Mouse (Mus musculus): Measurements from ENCODE around the gene Hdac5. TPM values are rescaled to one million over a fixed set of nuclear protein-coding genes. Genes with fewer than 3 reads are reported as not detected.

Gene Hdac5
- polyA plus RNA-seq, 1 experiment from 2014 or later = 86.7 TPM

DNA sequence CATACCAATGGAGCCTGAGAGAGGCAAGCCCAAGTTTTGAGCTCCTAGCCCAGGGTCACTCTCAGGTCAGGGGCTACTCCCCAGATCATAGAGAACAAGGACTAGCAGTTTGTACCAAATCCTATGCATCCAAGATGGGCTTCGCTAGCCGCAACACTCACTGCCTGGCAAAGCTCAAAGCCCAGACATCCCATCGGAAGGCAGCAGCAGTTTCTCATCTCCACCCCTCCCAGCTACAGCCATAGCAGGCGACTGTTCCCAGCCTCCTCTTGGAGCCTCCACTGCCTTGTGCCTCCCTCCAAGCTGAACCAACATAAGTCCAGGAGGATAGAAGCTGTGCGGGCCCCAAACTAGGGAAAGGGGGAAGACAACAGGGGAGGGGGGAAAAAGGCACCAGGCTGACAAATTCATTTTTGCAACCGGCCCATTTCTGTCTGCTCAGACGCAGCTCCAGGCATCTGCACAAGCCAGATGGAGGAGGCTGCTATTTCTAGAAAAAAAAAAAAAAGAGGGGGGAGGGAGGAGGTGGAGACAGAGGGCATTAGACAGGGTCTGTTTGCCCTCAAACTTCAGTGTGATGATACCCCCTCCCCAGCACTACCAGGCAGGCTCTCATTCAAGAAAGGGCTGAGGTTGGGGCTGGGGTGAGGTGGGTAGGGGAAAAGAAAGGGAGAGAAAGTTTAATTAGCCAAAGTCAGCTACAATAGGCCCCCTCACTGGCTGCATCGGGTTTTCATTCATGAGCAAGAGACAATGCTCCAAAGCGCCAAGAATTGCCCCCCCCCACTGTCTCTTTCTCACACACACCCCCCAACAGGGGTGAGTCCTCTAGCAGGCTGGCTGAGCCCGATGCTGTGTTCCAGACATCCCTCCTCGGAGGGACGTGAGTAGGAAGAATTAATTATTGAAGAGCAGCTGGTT lies 2.4 kb downstream of the Hdac5 start:
- H3K9me3 ChIP-seq (replicated peaks; ENCODE audit: control insufficient read depth, low read length) = no peaks in the 10 kb centered on the region
- H3K27ac ChIP-seq (ENCODE audit: low read length) = no peak overlapping the region
- peak overlapping the region; percentile 70 for H3K4me3 ChIP-seq (ENCODE audit: low read length)
- WGBS = 30% methylated on average over 12 of the region's 12 CpGs
- no peak for ATAC-seq (replicated peaks; ENCODE audit: extremely low read depth, insufficient read depth, low FRiP score)
- no peaks in the 10 kb centered on the region for H3K27me3 ChIP-seq (ENCODE audit: control insufficient read depth, insufficient read depth, low read length)
- no peaks in the 10 kb centered on the region; the same call in 1 of the 2 replicates for H3K36me3 ChIP-seq (ENCODE audit: control insufficient read depth, insufficient read depth)
- H3K4me1 ChIP-seq (ENCODE audit: control insufficient read depth, insufficient read depth, low read length) = peaks cover 60% of the 10 kb centered on the region
- H3K4me2 ChIP-seq (ENCODE audit: low read depth, low read length) = peak overlapping the region; percentile 81
- peak overlapping the region; percentile 87; the same call in 1 of the 2 replicates for H3K9ac ChIP-seq (ENCODE audit: low read length)

DNA sequence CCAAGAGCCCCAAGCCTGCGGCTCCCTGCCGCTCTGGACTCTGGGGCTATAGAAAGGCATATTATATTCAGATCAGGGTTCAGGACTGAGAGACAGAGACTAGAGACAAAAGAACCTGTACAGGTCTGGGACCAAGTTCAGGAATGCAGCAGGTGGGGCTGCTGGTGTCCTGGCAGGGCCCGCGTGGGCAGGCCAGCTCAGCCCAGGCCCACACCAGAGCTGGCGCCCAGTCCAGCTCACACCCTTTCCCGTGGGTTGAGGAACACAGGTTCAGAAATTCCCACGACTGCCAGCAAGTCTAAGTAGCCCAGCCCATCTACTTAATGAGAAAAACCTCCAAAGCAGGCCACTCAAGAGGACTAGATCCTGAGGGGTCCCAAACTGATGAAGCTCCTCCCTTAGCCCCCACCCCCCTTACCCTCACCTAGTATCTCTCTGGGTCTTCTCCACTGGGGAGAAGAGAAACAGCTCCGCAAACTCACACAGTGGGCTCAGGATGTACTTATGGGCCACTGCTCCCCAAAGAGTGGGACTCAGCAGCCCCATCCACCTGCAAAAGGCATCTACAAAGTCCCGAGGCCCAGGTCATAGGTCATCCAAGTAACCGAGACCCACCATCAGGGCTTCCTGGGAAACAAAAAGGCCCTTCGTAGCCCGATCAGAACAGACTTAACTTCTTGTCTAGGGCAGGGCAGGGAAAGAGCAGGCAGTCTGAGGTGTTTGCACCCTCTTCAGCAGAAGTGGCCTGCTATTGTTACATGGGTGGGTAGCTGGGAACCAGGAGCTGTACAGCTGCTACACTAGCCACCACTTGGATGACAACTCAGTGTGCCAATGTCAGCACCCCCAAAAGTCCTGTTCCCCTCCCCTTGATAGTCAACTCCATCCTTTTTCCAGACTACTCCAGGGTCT lies 3.6 kb downstream of the Hdac5 start:
- no peaks in the 10 kb centered on the region for H3K9me3 ChIP-seq (replicated peaks; ENCODE audit: control insufficient read depth, low read length)
- no peak overlapping the region for H3K9ac ChIP-seq (ENCODE audit: low read length)
- H3K4me2 ChIP-seq (ENCODE audit: low read depth, low read length) = no peak overlapping the region
- H3K4me3 ChIP-seq (ENCODE audit: low read length) = no peak overlapping the region
- no peak overlapping the region for H3K27ac ChIP-seq (ENCODE audit: low read length)
- H3K4me1 ChIP-seq (ENCODE audit: control insufficient read depth, insufficient read depth, low read length) = peaks cover 69% of the 10 kb centered on the region
- no peaks in the 10 kb centered on the region; the same call in 1 of the 2 replicates for H3K36me3 ChIP-seq (ENCODE audit: control insufficient read depth, insufficient read depth)
- H3K27me3 ChIP-seq (ENCODE audit: control insufficient read depth, insufficient read depth, low read length) = no peaks in the 10 kb centered on the region
- WGBS = 72% methylated on average over 12 of the region's 12 CpGs
- ATAC-seq (replicated peaks; ENCODE audit: extremely low read depth, insufficient read depth, low FRiP score) = no peak

DNA sequence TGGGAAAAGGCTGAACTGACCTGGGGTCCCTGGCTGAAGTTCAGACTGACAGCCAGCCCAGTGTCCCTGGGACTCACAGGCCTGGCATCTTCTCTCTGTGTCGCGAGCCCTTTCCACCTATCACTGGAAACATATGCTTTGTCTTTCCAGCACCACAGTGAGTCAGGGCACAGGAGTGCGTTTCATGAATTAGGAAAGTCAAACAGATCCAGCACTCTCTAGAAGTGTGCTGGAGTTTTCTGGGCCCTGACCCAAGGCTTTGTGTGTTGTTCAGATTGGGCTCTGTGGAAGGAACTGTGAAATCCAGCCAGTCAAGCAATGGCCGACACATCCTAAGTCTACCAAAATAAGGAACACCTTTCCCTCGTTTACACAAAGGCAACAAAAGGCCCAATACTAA lies 4.7 kb downstream of the Hdac5 start:
- Histone ChIP-seq H3K9ac (ENCODE audit: low read length) (no peak overlapping the region), H3K4me2 (ENCODE audit: low read depth, low read length) (peak overlapping the region; percentile 54; the same call in 1 of the 2 replicates), H3K4me3 (ENCODE audit: low read length) (no peak overlapping the region), H3K27me3 (ENCODE audit: control insufficient read depth, insufficient read depth, low read length) (no peaks in the 10 kb centered on the region), H3K9me3 (replicated peaks; ENCODE audit: control insufficient read depth, low read length) (no peaks in the 10 kb centered on the region), H3K4me1 (ENCODE audit: control insufficient read depth, insufficient read depth, low read length) (peaks cover 74% of the 10 kb centered on the region), H3K27ac (ENCODE audit: low read length) (no peak overlapping the region), H3K36me3 (ENCODE audit: control insufficient read depth, insufficient read depth) (no peaks in the 10 kb centered on the region; the same call in 1 of the 2 replicates)
- no peak for ATAC-seq (replicated peaks; ENCODE audit: extremely low read depth, insufficient read depth, low FRiP score)
- 52% methylated on average over 5 of the region's 5 CpGs for WGBS

DNA sequence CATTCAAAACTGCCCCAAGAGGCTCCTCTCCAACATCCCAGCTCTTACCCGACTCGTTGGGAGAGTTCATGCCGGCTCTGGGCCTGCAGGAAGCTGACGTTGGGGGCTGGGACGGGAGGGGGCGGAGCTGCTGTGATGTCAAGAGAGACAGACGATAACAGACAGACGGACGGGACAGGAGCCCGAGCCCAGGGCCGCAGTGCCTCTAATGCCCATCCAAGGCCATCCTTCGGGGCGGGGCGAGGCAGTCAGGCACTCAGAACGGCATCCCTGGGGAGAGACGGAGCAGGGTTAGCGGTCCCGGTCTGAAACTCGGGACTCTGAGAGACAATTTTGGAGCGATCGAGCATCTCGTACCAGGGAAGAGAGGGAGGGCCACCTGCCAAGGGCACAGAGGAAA lies 5.3 kb downstream of the Hdac5 start:
- H3K27ac ChIP-seq (ENCODE audit: low read length) = no peak overlapping the region
- no peaks in the 10 kb centered on the region; the same call in 1 of the 2 replicates for H3K36me3 ChIP-seq (ENCODE audit: control insufficient read depth, insufficient read depth)
- ATAC-seq (replicated peaks; ENCODE audit: extremely low read depth, insufficient read depth, low FRiP score) = no peak
- no peaks in the 10 kb centered on the region for H3K27me3 ChIP-seq (ENCODE audit: control insufficient read depth, insufficient read depth, low read length)
- H3K4me1 ChIP-seq (ENCODE audit: control insufficient read depth, insufficient read depth, low read length) = peaks cover 79% of the 10 kb centered on the region
- H3K9me3 ChIP-seq (replicated peaks; ENCODE audit: control insufficient read depth, low read length) = no peaks in the 10 kb centered on the region
- WGBS = 12% methylated on average over 22 of the region's 22 CpGs
- H3K9ac ChIP-seq (ENCODE audit: low read length) = peak overlapping the region; percentile 27; the same call in 1 of the 2 replicates
- peak overlapping the region; percentile 54 for H3K4me2 ChIP-seq (ENCODE audit: low read depth, low read length)
- H3K4me3 ChIP-seq (ENCODE audit: low read length) = peak overlapping the region; percentile 24; the same call in 1 of the 2 replicates

DNA sequence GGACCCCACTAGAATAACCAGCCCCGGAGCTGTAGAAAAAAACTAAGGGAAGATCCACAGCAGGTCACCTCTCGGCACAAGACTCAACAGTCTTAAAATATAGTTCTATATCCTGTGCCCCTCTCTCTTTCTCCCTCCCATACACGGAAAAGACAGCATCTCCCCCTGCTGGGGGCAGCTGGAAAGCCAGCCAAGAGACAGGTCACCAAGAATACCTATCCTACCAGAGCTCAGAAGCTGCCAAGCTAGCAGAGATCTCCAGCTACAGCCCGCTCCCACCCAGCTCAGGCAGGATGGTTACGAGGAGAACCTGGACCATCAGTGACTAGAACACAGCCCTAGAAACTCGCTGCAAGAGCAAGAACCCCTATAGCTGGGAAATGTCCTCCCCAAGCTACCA lies 6.8 kb downstream of the Hdac5 start:
- 25% methylated on average over 6 of the region's 6 CpGs for WGBS
- Histone ChIP-seq H3K27ac (ENCODE audit: low read length) (no peak overlapping the region), H3K4me2 (ENCODE audit: low read depth, low read length) (no peak overlapping the region)

DNA sequence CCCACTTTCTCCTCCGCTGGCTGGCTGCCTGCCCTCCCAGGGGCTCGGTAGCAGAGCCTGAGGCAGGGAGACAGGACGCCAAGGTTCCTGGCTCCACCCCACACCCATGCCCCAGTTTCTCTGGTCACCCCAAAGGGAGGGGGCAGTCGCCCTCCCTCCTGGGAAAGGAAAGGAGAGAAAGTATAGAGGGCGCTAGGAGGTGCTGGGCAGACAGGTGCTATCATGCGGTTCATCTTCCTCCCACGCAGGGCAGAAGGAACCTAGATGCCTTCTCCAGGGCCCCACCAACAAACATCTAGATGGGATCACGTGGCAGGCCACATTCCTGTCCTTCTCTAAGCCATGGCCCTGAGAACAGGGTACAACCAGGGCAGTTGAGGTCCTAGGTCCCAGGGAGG lies 8.0 kb downstream of the Hdac5 start:
- Histone ChIP-seq H3K4me3 (ENCODE audit: low read length) (no peak overlapping the region), H3K27me3 (ENCODE audit: control insufficient read depth, insufficient read depth, low read length) (no peaks in the 10 kb centered on the region), H3K27ac (ENCODE audit: low read length) (no peak overlapping the region), H3K4me2 (ENCODE audit: low read depth, low read length) (no peak overlapping the region), H3K36me3 (ENCODE audit: control insufficient read depth, insufficient read depth) (no peaks in the 10 kb centered on the region; the same call in 1 of the 2 replicates), H3K9ac (ENCODE audit: low read length) (peak overlapping the region; percentile 21; the same call in 1 of the 2 replicates), H3K4me1 (ENCODE audit: control insufficient read depth, insufficient read depth, low read length) (peaks cover 80% of the 10 kb centered on the region), H3K9me3 (replicated peaks; ENCODE audit: control insufficient read depth, low read length) (no peaks in the 10 kb centered on the region)
- 50% methylated on average over 8 of the region's 8 CpGs for WGBS
- ATAC-seq (replicated peaks; ENCODE audit: extremely low read depth, insufficient read depth, low FRiP score) = no peak

More for the DNA sequence above, 6.8 kb downstream of the Hdac5 start:
- Histone ChIP-seq H3K9me3 (replicated peaks; ENCODE audit: control insufficient read depth, low read length) (no peaks in the 10 kb centered on the region), H3K36me3 (ENCODE audit: control insufficient read depth, insufficient read depth) (no peaks in the 10 kb centered on the region; the same call in 1 of the 2 replicates), H3K9ac (ENCODE audit: low read length) (no peak overlapping the region), H3K27me3 (ENCODE audit: control insufficient read depth, insufficient read depth, low read length) (no peaks in the 10 kb centered on the region), H3K4me1 (ENCODE audit: control insufficient read depth, insufficient read depth, low read length) (peaks cover 81% of the 10 kb centered on the region), H3K4me3 (ENCODE audit: low read length) (no peak overlapping the region)
- no peak for ATAC-seq (replicated peaks; ENCODE audit: extremely low read depth, insufficient read depth, low FRiP score)

DNA sequence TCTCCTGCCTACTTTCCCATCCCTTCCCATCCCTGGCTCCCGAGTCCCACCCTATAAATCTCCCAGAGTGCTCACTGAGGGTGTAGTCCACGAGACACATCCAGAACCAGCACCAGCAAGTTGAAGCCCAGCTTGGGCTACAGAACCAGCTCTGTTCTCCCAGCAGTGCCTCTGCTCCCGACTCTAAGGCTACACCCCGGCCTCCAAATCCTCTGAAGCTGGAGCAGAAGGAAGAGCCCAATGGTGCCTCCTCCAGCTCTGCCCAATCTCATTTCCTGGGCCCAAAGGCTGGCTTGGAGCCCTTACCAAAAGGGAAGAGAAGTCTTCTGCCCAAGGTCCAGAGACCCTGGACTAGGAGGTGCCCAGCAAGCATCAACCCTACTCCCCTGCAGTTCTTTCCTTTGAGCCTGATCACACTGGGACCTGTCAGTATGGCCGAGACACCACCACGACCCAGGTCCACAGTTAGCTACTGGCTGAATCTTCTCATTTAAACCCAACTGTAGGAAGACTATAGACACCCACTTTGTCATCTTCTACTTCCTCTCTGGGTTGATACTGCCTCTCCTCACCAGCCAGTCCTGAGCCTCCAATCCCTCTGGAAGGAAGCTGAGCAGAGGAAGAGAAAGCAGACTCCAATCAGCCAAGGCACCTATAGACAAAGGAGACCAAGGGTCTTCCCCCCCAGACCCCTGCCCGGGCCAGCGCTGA lies 8.6 kb downstream of the Hdac5 start:
- ATAC-seq (replicated peaks; ENCODE audit: extremely low read depth, insufficient read depth, low FRiP score) = no peak

DNA sequence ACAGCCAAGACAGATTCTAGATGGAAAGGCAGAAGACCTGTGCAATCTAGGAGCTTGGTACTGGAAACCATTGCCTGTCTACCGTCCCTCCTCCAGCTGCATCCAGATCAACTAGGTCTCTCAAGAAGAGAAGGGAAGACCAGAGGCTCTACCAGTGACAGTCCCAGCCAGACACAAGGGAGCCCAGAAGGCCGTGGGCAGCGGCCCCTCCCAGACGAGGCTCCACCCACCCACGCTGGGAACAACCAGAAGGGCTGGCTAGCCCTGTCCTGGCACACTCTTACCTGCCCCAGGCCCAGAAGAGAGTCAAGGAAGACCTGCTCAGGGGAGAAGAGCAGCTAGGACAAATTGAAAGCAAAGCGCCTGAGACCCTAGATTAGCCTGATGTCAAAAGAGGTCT lies 9.5 kb downstream of the Hdac5 start:
- Histone ChIP-seq H3K4me2 (ENCODE audit: low read depth, low read length) (peak overlapping the region; percentile 30; the same call in 1 of the 2 replicates), H3K27me3 (ENCODE audit: control insufficient read depth, insufficient read depth, low read length) (no peaks in the 10 kb centered on the region), H3K9me3 (replicated peaks; ENCODE audit: control insufficient read depth, low read length) (no peaks in the 10 kb centered on the region), H3K36me3 (ENCODE audit: control insufficient read depth, insufficient read depth) (no peaks in the 10 kb centered on the region; the same call in 1 of the 2 replicates), H3K9ac (ENCODE audit: low read length) (0 out of 2 replicates have a peak overlapping the region, but pooled peaks have one; percentile 1), H3K4me3 (ENCODE audit: low read length) (no peak overlapping the region), H3K27ac (ENCODE audit: low read length) (peak overlapping the region; percentile 99), H3K4me1 (ENCODE audit: control insufficient read depth, insufficient read depth, low read length) (peaks cover 80% of the 10 kb centered on the region)
- WGBS = 36% methylated on average over 6 of the region's 6 CpGs
- no peak for ATAC-seq (replicated peaks; ENCODE audit: extremely low read depth, insufficient read depth, low FRiP score)

More for the DNA sequence above, 8.6 kb downstream of the Hdac5 start:
- Histone ChIP-seq H3K4me3 (ENCODE audit: low read length) (no peak overlapping the region), H3K4me1 (ENCODE audit: control insufficient read depth, insufficient read depth, low read length) (peaks cover 79% of the 10 kb centered on the region), H3K36me3 (ENCODE audit: control insufficient read depth, insufficient read depth) (no peaks in the 10 kb centered on the region; the same call in 1 of the 2 replicates), H3K27ac (ENCODE audit: low read length) (no peak overlapping the region), H3K27me3 (ENCODE audit: control insufficient read depth, insufficient read depth, low read length) (no peaks in the 10 kb centered on the region), H3K9me3 (replicated peaks; ENCODE audit: control insufficient read depth, low read length) (no peaks in the 10 kb centered on the region), H3K9ac (ENCODE audit: low read length) (peak overlapping the region; percentile 21; the same call in 1 of the 2 replicates), H3K4me2 (ENCODE audit: low read depth, low read length) (no peak overlapping the region)
- 76% methylated on average over 8 of the region's 8 CpGs for WGBS
